Mouse (Mus musculus) embryonic facial prominence, embryonic 12.5 days (tissue): ENCODE measurements around the gene Parvg. TPM values are rescaled to one million over a fixed set of nuclear protein-coding genes. Genes with fewer than 3 reads are reported as not detected.
A peak's percentile ranks its signal among the peaks of the same experiment; 100 is the strongest.

Experiments used
- ATAC-seq: fragments of 200-750 bp; cut with Nextera tagmentation; 2 replicates; pipeline ENCODE4 v1.8.0; 2017; ENCODE audit not compliant: insufficient number of reproducible peaks, insufficient read depth, low FRiP score, low TSS enrichment
- H3K27ac ChIP-seq: fragments of 300-500 bp; sonication (generic); 2 replicates; pipeline ENCODE4 v1.5.1; 2016; ENCODE audit warnings: mild to moderate bottlenecking
- H3K27me3 ChIP-seq: fragments of 300-500 bp; sonication (generic); 2 replicates; pipeline ENCODE4 v1.6.1; 2016; ENCODE audit warnings: mild to moderate bottlenecking, moderate library complexity
- H3K36me3 ChIP-seq: fragments of 300-500 bp; sonication (generic); 2 replicates; pipeline ENCODE4 v1.6.1; 2016; ENCODE audit warnings: mild to moderate bottlenecking
- H3K4me1 ChIP-seq: fragments of 300-500 bp; sonication (generic); 2 replicates; pipeline ENCODE4 v1.6.1; 2016
- H3K4me2 ChIP-seq: fragments of 300-500 bp; sonication (generic); replicated peaks from 2 replicates; pipeline ENCODE4 v1.6.1; 2016; ENCODE audit warnings: mild to moderate bottlenecking, moderate library complexity
- H3K4me3 ChIP-seq: fragments of 300-500 bp; sonication (generic); 2 replicates; pipeline ENCODE4 v1.5.1; 2016; ENCODE audit warnings: mild to moderate bottlenecking
- H3K9ac ChIP-seq: fragments of 300-500 bp; sonication (generic); 2 replicates; pipeline ENCODE4 v1.6.1; 2016; ENCODE audit warnings: mild to moderate bottlenecking, moderate library complexity
- H3K9me3 ChIP-seq: fragments of 300-500 bp; sonication (generic); 2 replicates; pipeline ENCODE4 v1.6.1; 2016; ENCODE audit warnings: mild to moderate bottlenecking, moderate library complexity
- WGBS: fragments of 180-500 bp; shearing (Covaris S2); methylation state at CpG from one replicate; pipeline ENCODE4 v1.1.7; 2016; 5-methylcytosine and 5-hydroxymethylcytosine counted together
- polyA plus RNA-seq: library from polyadenylated mRNA; unstranded; fragments of >200 nt; fragmentation: Nextera tagmentation; extraction: Ambion mirVana; gene quantifications from 2 replicates; pipeline ENCODE4 v1.2.1, GENCODE M21; 2016

The Parvg gene
- polyA plus RNA-seq, 1 experiment from 2014 or later: 1.2 TPM

GRCm38 (mm10) chr15:84293590-84293989 is 30.2 kb upstream of the Parvg start:
- no peak overlapping the region for H3K4me3 ChIP-seq
- no peaks in the 10 kb centered on the region for H3K27me3 ChIP-seq
- H3K4me2 ChIP-seq: no peak overlapping the region
- H3K27ac ChIP-seq: no peak overlapping the region
- WGBS: 70% methylated on average over 12 of the region's 12 CpGs
- ATAC-seq: no peak
- H3K9ac ChIP-seq: no peak overlapping the region
- H3K36me3 ChIP-seq: no peaks in the 10 kb centered on the region; the same call in 1 of the 2 replicates
- H3K9me3 ChIP-seq: no peaks in the 10 kb centered on the region
- peaks cover 12% of the 10 kb centered on the region; the same call in 1 of the 2 replicates for H3K4me1 ChIP-seq

GRCm38 (mm10) chr15:84294391-84294790 is 29.4 kb upstream of the Parvg start:
- Histone ChIP-seq H3K27ac (no peak overlapping the region), H3K36me3 (no peaks in the 10 kb centered on the region; the same call in 1 of the 2 replicates), H3K9me3 (no peaks in the 10 kb centered on the region), H3K4me2 (no peak overlapping the region), H3K4me1 (peaks cover 20% of the 10 kb centered on the region), H3K4me3 (no peak overlapping the region), H3K9ac (no peak overlapping the region), H3K27me3 (no peaks in the 10 kb centered on the region)
- ATAC-seq: no peak
- 65% methylated on average over 9 of the region's 9 CpGs for WGBS

- Histone ChIP-seq H3K36me3 (no peaks in the 10 kb centered on the region; the same call in 1 of the 2 replicates), H3K4me3 (no peak overlapping the region), H3K4me2 (no peak overlapping the region), H3K4me1 (peaks cover 28% of the 10 kb centered on the region), H3K27me3 (no peaks in the 10 kb centered on the region), H3K9me3 (no peaks in the 10 kb centered on the region), H3K27ac (no peak overlapping the region), H3K9ac (no peak overlapping the region)
- 72% methylated on average over 10 of the region's 10 CpGs for WGBS
- ATAC-seq: no peak
Observed at GRCm38 (mm10) chr15:84295225-84295624, 28.6 kb upstream of the Parvg start.

- H3K36me3 ChIP-seq: no peaks in the 10 kb centered on the region
- ATAC-seq: no peak
- H3K27me3 ChIP-seq: 0 out of 2 replicates have a peak, but pooled peaks cover 3% of the 10 kb centered on the region
- H3K27ac ChIP-seq: no peak overlapping the region
- no peak overlapping the region for H3K4me2 ChIP-seq
- H3K4me1 ChIP-seq: peaks cover 50% of the 10 kb centered on the region
- H3K9me3 ChIP-seq: no peaks in the 10 kb centered on the region
- H3K9ac ChIP-seq: no peak overlapping the region
- WGBS: 60% methylated on average over 8 of the region's 8 CpGs
- no peak overlapping the region for H3K4me3 ChIP-seq
Observed at GRCm38 (mm10) chr15:84297454-84297853, 26.4 kb upstream of the Parvg start.

GRCm38 (mm10) chr15:84298804-84299370 is 24.9 kb upstream of the Parvg start:
- Histone ChIP-seq H3K36me3 (no peaks in the 10 kb centered on the region), H3K27ac (0 out of 2 replicates have a peak overlapping the region, but pooled peaks have one; percentile 36), H3K9me3 (no peaks in the 10 kb centered on the region), H3K27me3 (0 out of 2 replicates have a peak, but pooled peaks cover 3% of the 10 kb centered on the region), H3K4me3 (no peak overlapping the region), H3K9ac (no peak overlapping the region), H3K4me2 (0 out of 2 replicates have a peak overlapping the region, but pooled peaks have one; percentile 11), H3K4me1 (peaks cover 62% of the 10 kb centered on the region)
- WGBS: 24% methylated on average over 13 of the region's 13 CpGs
- ATAC-seq: no peak

- 0 out of 2 replicates have a peak, but pooled peaks cover 3% of the 10 kb centered on the region for H3K27me3 ChIP-seq
- WGBS: 27% methylated on average over 9 of the region's 9 CpGs
- H3K36me3 ChIP-seq: no peaks in the 10 kb centered on the region
- H3K9ac ChIP-seq: no peak overlapping the region
- H3K9me3 ChIP-seq: no peaks in the 10 kb centered on the region
- peaks cover 62% of the 10 kb centered on the region for H3K4me1 ChIP-seq
- H3K4me2 ChIP-seq: no peak overlapping the region
- H3K27ac ChIP-seq: no peak overlapping the region
- ATAC-seq: no peak
- H3K4me3 ChIP-seq: no peak overlapping the region
Observed at GRCm38 (mm10) chr15:84299662-84300333, 24.0 kb upstream of the Parvg start.

GRCm38 (mm10) chr15:84300591-84300990 is 23.2 kb upstream of the Parvg start:
- no peak for ATAC-seq
- H3K27me3 ChIP-seq: 0 out of 2 replicates have a peak, but pooled peaks cover 3% of the 10 kb centered on the region
- peak overlapping the region; percentile 30; the same call in 1 of the 2 replicates for H3K27ac ChIP-seq
- H3K9me3 ChIP-seq: no peaks in the 10 kb centered on the region
- H3K4me1 ChIP-seq: peaks cover 62% of the 10 kb centered on the region
- H3K36me3 ChIP-seq: no peaks in the 10 kb centered on the region
- H3K9ac ChIP-seq: no peak overlapping the region
- no peak overlapping the region for H3K4me3 ChIP-seq
- 64% methylated on average over 2 of the region's 2 CpGs for WGBS
- no peak overlapping the region for H3K4me2 ChIP-seq

GRCm38 (mm10) chr15:84301026-84301425 is 22.8 kb upstream of the Parvg start:
- 0 out of 2 replicates have a peak, but pooled peaks have one; percentile 53 for ATAC-seq
- H3K4me1 ChIP-seq: peaks cover 62% of the 10 kb centered on the region
- 6% methylated on average over 7 of the region's 7 CpGs for WGBS
- H3K4me3 ChIP-seq: no peak overlapping the region
- H3K9ac ChIP-seq: no peak overlapping the region
- H3K27me3 ChIP-seq: 0 out of 2 replicates have a peak, but pooled peaks cover 3% of the 10 kb centered on the region
- H3K36me3 ChIP-seq: no peaks in the 10 kb centered on the region
- no peak overlapping the region for H3K4me2 ChIP-seq
- peak overlapping the region; percentile 8; the same call in 1 of the 2 replicates for H3K27ac ChIP-seq
- no peaks in the 10 kb centered on the region for H3K9me3 ChIP-seq

- Histone ChIP-seq H3K9ac (no peak overlapping the region), H3K4me1 (peaks cover 62% of the 10 kb centered on the region), H3K4me3 (no peak overlapping the region), H3K9me3 (no peaks in the 10 kb centered on the region), H3K36me3 (no peaks in the 10 kb centered on the region), H3K27ac (no peak overlapping the region; the same call in 1 of the 2 replicates), H3K4me2 (no peak overlapping the region), H3K27me3 (0 out of 2 replicates have a peak, but pooled peaks cover 3% of the 10 kb centered on the region)
- no peak for ATAC-seq
- WGBS: 33% methylated on average over 8 of the region's 8 CpGs
Observed at GRCm38 (mm10) chr15:84301641-84302420, 22.0 kb upstream of the Parvg start.

GRCm38 (mm10) chr15:84303264-84303663 is 20.6 kb upstream of the Parvg start:
- Histone ChIP-seq H3K9ac (no peak overlapping the region), H3K27ac (no peak overlapping the region), H3K4me3 (no peak overlapping the region), H3K27me3 (0 out of 2 replicates have a peak, but pooled peaks cover 3% of the 10 kb centered on the region), H3K4me1 (peaks cover 54% of the 10 kb centered on the region), H3K9me3 (no peaks in the 10 kb centered on the region), H3K36me3 (no peaks in the 10 kb centered on the region), H3K4me2 (no peak overlapping the region)
- no peak for ATAC-seq
- WGBS: 57% methylated on average over 10 of the region's 10 CpGs

GRCm38 (mm10) chr15:84305333-84305732 is 18.5 kb upstream of the Parvg start:
- Histone ChIP-seq H3K4me3 (no peak overlapping the region), H3K27ac (no peak overlapping the region), H3K36me3 (no peaks in the 10 kb centered on the region), H3K9me3 (no peaks in the 10 kb centered on the region), H3K9ac (no peak overlapping the region), H3K27me3 (0 out of 2 replicates have a peak, but pooled peaks cover 3% of the 10 kb centered on the region), H3K4me2 (no peak overlapping the region), H3K4me1 (peaks cover 33% of the 10 kb centered on the region)
- WGBS: 78% methylated on average over 10 of the region's 10 CpGs
- ATAC-seq: no peak
